In the genomic region with DNA sequence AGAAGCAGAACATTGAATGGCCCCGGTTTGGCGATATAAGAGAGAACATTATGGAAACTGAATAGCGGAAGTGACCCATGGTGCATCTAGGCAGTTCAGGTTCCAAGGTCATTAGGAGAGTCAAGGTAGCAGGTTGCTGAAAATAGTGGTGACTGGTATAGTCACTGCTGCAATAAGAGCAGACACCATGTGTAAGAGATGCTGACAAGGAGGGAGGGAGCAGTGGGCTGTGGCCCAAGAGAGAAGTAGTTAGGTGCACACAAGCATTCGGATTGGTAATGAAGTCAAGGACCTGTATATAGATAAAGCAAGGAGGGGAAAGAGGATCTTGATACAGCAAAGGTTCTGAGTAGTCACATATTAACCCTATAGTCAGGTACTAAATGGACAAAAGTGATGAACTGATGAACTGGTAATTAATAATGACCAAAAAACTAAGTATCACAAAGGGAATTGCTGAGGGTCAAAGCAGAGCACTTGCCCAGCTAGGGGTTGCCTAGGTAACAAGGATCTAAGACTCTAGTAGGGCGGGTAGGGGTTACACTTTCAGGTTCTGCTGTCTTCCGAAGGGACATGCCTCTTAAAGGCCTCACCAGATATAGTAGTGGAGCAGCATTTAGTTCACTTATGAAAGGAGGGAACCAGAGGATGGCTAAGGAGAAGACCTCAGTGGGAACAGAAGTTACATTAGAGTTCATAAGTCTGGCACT, we compare ENCODE assay signal across 8 mouse cellular contexts.
DNase-seq lines count a peak whose midpoint lies in the region; ATAC-seq lines count a peak whose summit lies in the region.

No protein-coding gene starts in this region.

- no peak overlapping the region for H3K9ac ChIP-seq in forebrain, embryonic 12.5 days
- H3K9ac ChIP-seq in forebrain, embryonic 16.5 days (replicated peaks; ENCODE audit: low read depth, low read length): no peak overlapping the region
- H3K9ac ChIP-seq in intestine, embryonic 14.5 days (ENCODE audit: low read length): no peak overlapping the region
- no peak overlapping the region for H3K9ac ChIP-seq in intestine, embryonic 15.5 days
- H3K9ac ChIP-seq in limb, embryonic 12.5 days (replicated peaks): no peak overlapping the region

- H3K4me2 ChIP-seq in forebrain, embryonic 12.5 days: no peak overlapping the region
- no peak overlapping the region for H3K4me2 ChIP-seq in forebrain, embryonic 16.5 days (ENCODE audit: low read length)
- H3K4me2 ChIP-seq in intestine, embryonic 14.5 days (ENCODE audit: low read length): no peak overlapping the region
- H3K4me2 ChIP-seq in intestine, embryonic 15.5 days (replicated peaks): no peak overlapping the region
- no peak overlapping the region for H3K4me2 ChIP-seq in limb, embryonic 12.5 days

- no peak overlapping the region for H3K4me3 ChIP-seq in forebrain, embryonic 12.5 days (replicated peaks)
- no peak overlapping the region for H3K4me3 ChIP-seq in forebrain, embryonic 16.5 days (replicated peaks; ENCODE audit: low read length)
- no peak overlapping the region for H3K4me3 ChIP-seq in intestine, embryonic 14.5 days (ENCODE audit: low read depth, low read length)
- no peak overlapping the region for H3K4me3 ChIP-seq in intestine, embryonic 15.5 days (replicated peaks)
- H3K4me3 ChIP-seq in limb, embryonic 12.5 days (replicated peaks): no peak overlapping the region

- no peak for DNase-seq in intestine, embryonic 14.5 days (ENCODE audit: low spot score)
- DNase-seq in ZHBTc4 (ENCODE audit: low read depth, low spot score): peak; percentile 35
- no peak for DNase-seq in right cerebral cortex, adult 18-20 months

- no peak overlapping the region for H3K27ac ChIP-seq in forebrain, embryonic 12.5 days
- H3K27ac ChIP-seq in forebrain, embryonic 16.5 days (ENCODE audit: low read length): no peak overlapping the region
- H3K27ac ChIP-seq in intestine, embryonic 14.5 days (ENCODE audit: low read depth): peak overlapping the region; percentile 22
- no peak overlapping the region for H3K27ac ChIP-seq in intestine, embryonic 15.5 days
- H3K27ac ChIP-seq in limb, embryonic 12.5 days: 0 out of 2 replicates have a peak overlapping the region, but pooled peaks have one; percentile 25

- peaks cover 27% of the 10 kb centered on the region for H3K36me3 ChIP-seq in forebrain, embryonic 12.5 days (replicated peaks)
- H3K36me3 ChIP-seq in forebrain, embryonic 16.5 days (ENCODE audit: control insufficient read depth, insufficient read depth): 0 out of 2 replicates have a peak, but pooled peaks cover 3% of the 10 kb centered on the region
- H3K36me3 ChIP-seq in intestine, embryonic 14.5 days (ENCODE audit: control insufficient read depth, insufficient read depth, low read length): peaks cover 38% of the 10 kb centered on the region
- peaks cover 4% of the 10 kb centered on the region for H3K36me3 ChIP-seq in intestine, embryonic 15.5 days
- peaks cover 69% of the 10 kb centered on the region for H3K36me3 ChIP-seq in limb, embryonic 12.5 days

- peaks cover 6% of the 10 kb centered on the region; the same call in 1 of the 2 replicates for H3K4me1 ChIP-seq in forebrain, embryonic 12.5 days
- no peaks in the 10 kb centered on the region for H3K4me1 ChIP-seq in forebrain, embryonic 16.5 days (replicated peaks; ENCODE audit: control insufficient read depth, insufficient read depth, low read length)
- H3K4me1 ChIP-seq in intestine, embryonic 14.5 days (replicated peaks; ENCODE audit: control insufficient read depth, insufficient read depth, low read length): peaks cover 7% of the 10 kb centered on the region; the same call in 1 of the 2 replicates
- no peaks in the 10 kb centered on the region for H3K4me1 ChIP-seq in intestine, embryonic 15.5 days (replicated peaks)
- no peaks in the 10 kb centered on the region; the same call in 1 of the 2 replicates for H3K4me1 ChIP-seq in limb, embryonic 12.5 days (replicated peaks)

- H3K27me3 ChIP-seq in forebrain, embryonic 12.5 days: no peaks in the 10 kb centered on the region
- no peaks in the 10 kb centered on the region for H3K27me3 ChIP-seq in forebrain, embryonic 16.5 days (replicated peaks; ENCODE audit: control insufficient read depth, insufficient read depth, low read length)
- H3K27me3 ChIP-seq in intestine, embryonic 14.5 days (replicated peaks; ENCODE audit: control insufficient read depth, insufficient read depth, low read length): no peaks in the 10 kb centered on the region
- no peaks in the 10 kb centered on the region for H3K27me3 ChIP-seq in intestine, embryonic 15.5 days (replicated peaks)
- no peaks in the 10 kb centered on the region for H3K27me3 ChIP-seq in limb, embryonic 12.5 days

- H3K9me3 ChIP-seq in forebrain, embryonic 12.5 days: no peaks in the 10 kb centered on the region
- H3K9me3 ChIP-seq in forebrain, embryonic 16.5 days (ENCODE audit: control insufficient read depth, low read length): peaks cover 4% of the 10 kb centered on the region; the same call in 1 of the 2 replicates
- peaks cover 3% of the 10 kb centered on the region; the same call in 1 of the 2 replicates for H3K9me3 ChIP-seq in intestine, embryonic 14.5 days (ENCODE audit: control insufficient read depth, low read length)
- no peaks in the 10 kb centered on the region for H3K9me3 ChIP-seq in intestine, embryonic 15.5 days
- H3K9me3 ChIP-seq in limb, embryonic 12.5 days: 0 out of 2 replicates have a peak, but pooled peaks cover 6% of the 10 kb centered on the region

- ATAC-seq in forebrain, embryonic 12.5 days (ENCODE audit: low FRiP score): 0 out of 2 replicates have a peak, but pooled peaks have one; percentile 51
- ATAC-seq in forebrain, embryonic 16.5 days: no peak
- ATAC-seq in intestine, embryonic 14.5 days (replicated peaks; ENCODE audit: low FRiP score, low TSS enrichment, low read depth): no peak; the same call in 1 of the 2 replicates
- no peak for ATAC-seq in intestine, embryonic 15.5 days
- ATAC-seq in limb, embryonic 12.5 days (ENCODE audit: insufficient number of reproducible peaks, insufficient read depth, low FRiP score, low TSS enrichment, low read depth): 0 out of 2 replicates have a peak, but pooled peaks have one; percentile 17
- ATAC-seq in CD4-positive, CD25-positive, alpha-beta regulatory T cell, adult 4 months: no peak

- WGBS in forebrain, embryonic 12.5 days: 88% methylated on average over 6 of the region's 6 CpGs
- WGBS in forebrain, embryonic 16.5 days: 89% methylated on average over 6 of the region's 6 CpGs
- 83% methylated on average over 6 of the region's 6 CpGs for WGBS in intestine, embryonic 14.5 days
- 92% methylated on average over 6 of the region's 6 CpGs for WGBS in intestine, embryonic 15.5 days
- WGBS in limb, embryonic 12.5 days: 91% methylated on average over 6 of the region's 6 CpGs

Comparison
In these comparisons a context has a peak if more than half of its experiments do, and no peak if none do; other contexts are left out.
1. ATAC-seq: peak in forebrain, embryonic 12.5 days (single experiment) and limb, embryonic 12.5 days (single experiment); none in forebrain, embryonic 16.5 days (single experiment), intestine, embryonic 14.5 days (single experiment), intestine, embryonic 15.5 days (single experiment) and CD4-positive, CD25-positive, alpha-beta regulatory T cell, adult 4 months (single experiment).
2. H3K27ac ChIP-seq: peak in intestine, embryonic 14.5 days (single experiment) and limb, embryonic 12.5 days (single experiment); none in forebrain, embryonic 12.5 days (single experiment), forebrain, embryonic 16.5 days (single experiment) and intestine, embryonic 15.5 days (single experiment).